Mouse (Mus musculus) hindbrain, embryonic 14.5 days (tissue): ENCODE results near the gene 4932438H23Rik. TPM values are rescaled to one million over a fixed set of nuclear protein-coding genes. Genes with fewer than 3 reads are reported as not detected.

Experiments
- ATAC-seq: fragments of 200-750 bp; cut with Nextera tagmentation; 2 replicates; pipeline ENCODE4 v1.8.0; 2017; ENCODE audit warnings: moderate number of reproducible peaks, mild to moderate bottlenecking, moderate TSS enrichment, moderate library complexity; ENCODE audit not compliant: low FRiP score
- DNase-seq: peaks from one replicate; pipeline ENCODE4 v3.0.0-alpha.2; 2015; ENCODE audit warnings: low spot score
- H3K27ac ChIP-seq: fragments of 300-500 bp; sonication (generic); 2 replicates; pipeline ENCODE4 v1.5.1; 2014; ENCODE audit warnings: mild to moderate bottlenecking, moderate library complexity
- H3K27me3 ChIP-seq: fragments of 300-500 bp; sonication (generic); 2 replicates; pipeline ENCODE4 v1.6.1; 2014; ENCODE audit warnings: mild to moderate bottlenecking, low read length, mixed read lengths; ENCODE audit not compliant: control insufficient read depth, insufficient read depth
- H3K36me3 ChIP-seq: fragments of 300-500 bp; sonication (generic); replicated peaks from 2 replicates; pipeline ENCODE4 v1.6.1; 2014; ENCODE audit not compliant: control insufficient read depth, insufficient read depth
- H3K4me1 ChIP-seq: fragments of 300-500 bp; sonication (generic); replicated peaks from 2 replicates; pipeline ENCODE4 v1.6.1; 2014; ENCODE audit warnings: antibody characterized with exemption, low read length, mixed read lengths; ENCODE audit not compliant: control insufficient read depth, insufficient read depth
- H3K4me2 ChIP-seq: fragments of 300-500 bp; sonication (generic); replicated peaks from 2 replicates; pipeline ENCODE4 v1.6.1; 2014; ENCODE audit warnings: mild to moderate bottlenecking, moderate library complexity
- H3K4me3 ChIP-seq: fragments of 300-500 bp; sonication (generic); replicated peaks from 2 replicates; pipeline ENCODE4 v1.5.1; 2014; ENCODE audit warnings: mild to moderate bottlenecking, low read length
- H3K9ac ChIP-seq: fragments of 300-500 bp; sonication (generic); 2 replicates; pipeline ENCODE4 v1.6.1; 2014
- H3K9me3 ChIP-seq: fragments of 300-500 bp; sonication (generic); 2 replicates; pipeline ENCODE4 v1.6.1; 2016; ENCODE audit warnings: low read length; ENCODE audit not compliant: control insufficient read depth
- WGBS: fragments of 180-500 bp; shearing (Covaris S2); extraction: QIAGEN DNeasy Blood & Tissue Kit; methylation state at CpG from one replicate; pipeline ENCODE4 v1.1.7; 2014; 5-methylcytosine and 5-hydroxymethylcytosine counted together
- polyA plus RNA-seq: library from polyadenylated mRNA; unstranded; fragments of >200 nt; fragmentation: Nextera tagmentation; extraction: Ambion mirVana; gene quantifications from 2 replicates; pipeline ENCODE4 v1.2.1, GENCODE M21; 2014

The 4932438H23Rik gene
- polyA plus RNA-seq, 1 experiment from 2014 or later: 0.76 TPM

DNA sequence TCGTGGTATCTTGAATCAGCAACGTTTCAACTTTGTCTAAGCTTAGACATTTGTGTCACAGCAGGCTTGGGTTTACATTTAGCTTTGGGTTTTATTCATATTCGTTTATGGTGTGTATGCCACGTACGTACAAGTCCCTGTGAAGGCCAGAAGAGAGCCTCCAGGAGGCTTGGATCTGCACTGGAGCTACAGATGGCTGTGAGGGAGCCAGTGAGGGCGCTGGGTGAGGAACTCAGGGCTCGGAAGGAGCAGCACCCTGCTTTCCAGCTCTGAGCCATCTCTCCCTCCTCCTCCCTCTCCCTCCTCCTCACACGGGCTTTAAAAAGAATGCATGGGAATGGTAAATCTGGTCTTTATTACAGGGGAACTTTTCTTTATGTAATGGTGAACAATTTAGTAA, 41.3 kb downstream of the 4932438H23Rik start:
- H3K4me2 ChIP-seq: no peak overlapping the region
- WGBS: 55% methylated on average over 8 of the region's 8 CpGs
- ATAC-seq (no peak), DNase-seq (no peak)
- H3K9ac ChIP-seq: no peak overlapping the region
- H3K27me3 ChIP-seq: no peaks in the 10 kb centered on the region
- no peaks in the 10 kb centered on the region for H3K36me3 ChIP-seq
- no peak overlapping the region for H3K4me3 ChIP-seq
- H3K4me1 ChIP-seq: no peaks in the 10 kb centered on the region
- no peak overlapping the region for H3K27ac ChIP-seq
- H3K9me3 ChIP-seq: no peaks in the 10 kb centered on the region

DNA sequence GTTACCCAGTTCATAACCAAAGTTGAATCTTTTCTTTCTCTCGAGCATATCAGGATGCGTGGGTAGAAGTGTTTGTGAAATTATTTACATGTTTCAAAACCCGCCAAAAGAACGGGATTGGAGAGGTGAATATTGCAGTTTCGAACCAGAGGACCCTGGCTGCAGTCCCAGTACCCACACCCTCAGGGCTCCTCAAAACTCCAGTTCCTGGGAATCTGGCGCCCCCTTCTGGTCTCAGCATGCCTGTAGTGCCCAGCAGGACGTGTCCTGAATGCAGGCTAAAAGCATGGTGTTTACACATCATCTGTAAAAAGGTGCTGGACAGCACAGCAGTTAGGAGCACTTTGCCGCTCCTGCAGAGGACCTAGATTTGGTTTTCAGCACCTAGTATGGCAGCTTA, 49.4 kb downstream of the 4932438H23Rik start:
- Histone ChIP-seq H3K4me1 (peaks cover 17% of the 10 kb centered on the region), H3K4me3 (no peak overlapping the region; the same call in 1 of the 2 replicates), H3K9ac (no peak overlapping the region), H3K27me3 (no peaks in the 10 kb centered on the region), H3K9me3 (no peaks in the 10 kb centered on the region), H3K4me2 (peak overlapping the region; percentile 73), H3K36me3 (peaks cover 7% of the 10 kb centered on the region; the same call in 1 of the 2 replicates), H3K27ac (peak overlapping the region; percentile 95; the same call in 1 of the 2 replicates)
- ATAC-seq (no peak), DNase-seq (peak; percentile 45)
- WGBS: 59% methylated on average over 8 of the region's 8 CpGs

DNA sequence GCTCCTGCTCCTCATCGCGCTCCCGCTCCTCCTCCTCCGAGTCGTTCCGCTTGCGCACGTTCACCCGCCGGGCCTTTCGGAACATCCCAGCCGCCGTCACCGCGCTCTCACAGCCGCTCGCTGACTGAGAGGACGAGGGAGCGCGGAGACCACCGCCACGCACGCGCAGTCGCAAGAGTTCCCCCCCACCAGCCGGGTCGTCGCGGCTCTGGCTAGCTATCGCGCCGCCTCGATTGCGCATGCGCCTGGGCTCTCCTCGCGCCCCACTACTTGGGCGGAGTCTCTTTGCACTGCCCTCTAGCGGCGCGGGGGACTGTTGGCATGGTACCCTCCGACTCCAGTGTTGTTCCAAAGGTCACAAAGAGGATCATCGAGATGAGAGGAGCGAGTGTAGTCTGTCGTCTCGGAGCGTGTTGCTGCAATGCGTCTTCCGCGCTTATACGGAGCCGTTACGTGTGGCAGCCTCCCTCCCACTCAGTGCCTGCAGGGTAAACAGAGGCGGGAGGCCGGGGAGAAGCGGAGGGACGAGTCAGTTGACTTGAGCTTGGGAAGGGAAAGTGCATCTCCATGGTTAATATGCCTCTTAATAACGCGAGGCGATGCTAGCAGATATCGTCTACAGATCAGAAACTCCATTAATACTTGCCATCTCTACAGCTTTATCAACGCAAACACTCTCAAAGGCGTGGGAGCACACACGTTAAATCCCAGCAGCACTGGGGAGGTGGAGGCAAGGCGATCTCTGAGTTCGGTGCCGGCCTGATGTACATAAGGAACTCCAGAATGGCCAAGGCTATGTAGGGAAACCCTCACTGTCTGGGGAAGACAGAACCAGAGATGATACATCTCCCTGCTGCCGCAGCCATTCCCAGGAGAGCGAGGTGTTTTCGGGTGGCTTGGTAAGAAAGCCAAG, 50.4 kb downstream of the 4932438H23Rik start, which contains the start of gene Paxbp1:
TSS of gene Paxbp1 (minus strand) at position 274 of the 913 bp plus-strand sequence.
- peak; percentile 100 for DNase-seq
- H3K27ac ChIP-seq: peak within 1 kb of the TSS; percentile 95
- 2% methylated on average over 69 of the region's 70 CpGs for WGBS
- H3K4me1 ChIP-seq: peaks cover 17% of the 10 kb centered on the region
- peak; percentile 96 for ATAC-seq
- peak within 1 kb of the TSS; percentile 99 for H3K4me3 ChIP-seq
- H3K9ac ChIP-seq: peak within 1 kb of the TSS; percentile 99
- H3K9me3 ChIP-seq: no peaks in the 10 kb centered on the region
- H3K27me3 ChIP-seq: no peaks in the 10 kb centered on the region
- peaks cover 15% of the 10 kb centered on the region; the same call in 1 of the 2 replicates for H3K36me3 ChIP-seq
- peak within 1 kb of the TSS; percentile 73 for H3K4me2 ChIP-seq

DNA sequence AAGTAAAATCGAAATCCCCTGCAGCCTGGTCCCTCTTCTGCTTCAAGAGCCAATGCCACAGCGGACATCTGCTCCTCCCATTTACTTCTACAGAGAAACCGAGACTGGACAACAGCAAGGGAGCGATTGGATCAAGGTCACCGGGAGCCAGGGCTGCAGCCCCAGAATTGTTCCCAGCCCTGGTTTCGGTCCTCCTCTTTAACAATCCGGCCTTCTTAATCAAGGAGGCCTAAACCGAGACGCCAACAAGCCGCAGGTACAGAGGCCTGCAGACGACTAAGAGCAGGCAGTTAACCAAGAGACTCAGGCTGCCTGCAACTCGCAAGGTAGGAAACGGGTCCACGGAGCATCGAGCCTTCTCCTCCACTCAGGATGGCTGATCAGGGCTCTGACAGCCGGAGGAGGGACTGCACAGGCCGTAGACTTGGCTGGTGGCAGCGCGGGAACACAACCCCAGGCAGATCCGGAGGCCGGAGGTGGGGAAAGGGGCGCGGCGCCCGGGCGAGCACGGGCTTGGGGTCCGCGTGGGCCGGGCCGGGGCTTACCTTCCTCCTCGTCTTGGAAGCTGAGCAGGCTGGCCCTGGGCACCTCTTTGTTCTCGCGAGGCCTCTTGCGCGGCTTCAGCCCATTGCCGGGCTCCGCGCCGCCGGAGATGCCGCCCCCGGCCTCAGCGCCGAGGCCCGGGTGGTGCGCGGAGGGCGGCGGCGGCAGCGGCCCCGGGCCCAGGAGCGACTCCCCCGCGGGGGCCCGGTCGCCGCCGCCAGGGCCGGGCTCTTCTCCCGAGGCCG, 51.3 kb downstream of the 4932438H23Rik start:
- DNase-seq (peak; percentile 41), ATAC-seq (peak; percentile 65)
- Histone ChIP-seq H3K4me2 (peak overlapping the region; percentile 73), H3K4me3 (peak overlapping the region; percentile 99), H3K4me1 (peaks cover 17% of the 10 kb centered on the region), H3K27ac (peak overlapping the region; percentile 95), H3K9ac (peak overlapping the region; percentile 99), H3K36me3 (peaks cover 21% of the 10 kb centered on the region), H3K9me3 (no peaks in the 10 kb centered on the region), H3K27me3 (no peaks in the 10 kb centered on the region)
- WGBS: under 1% methylated on average over 59 of the region's 63 CpGs

DNA sequence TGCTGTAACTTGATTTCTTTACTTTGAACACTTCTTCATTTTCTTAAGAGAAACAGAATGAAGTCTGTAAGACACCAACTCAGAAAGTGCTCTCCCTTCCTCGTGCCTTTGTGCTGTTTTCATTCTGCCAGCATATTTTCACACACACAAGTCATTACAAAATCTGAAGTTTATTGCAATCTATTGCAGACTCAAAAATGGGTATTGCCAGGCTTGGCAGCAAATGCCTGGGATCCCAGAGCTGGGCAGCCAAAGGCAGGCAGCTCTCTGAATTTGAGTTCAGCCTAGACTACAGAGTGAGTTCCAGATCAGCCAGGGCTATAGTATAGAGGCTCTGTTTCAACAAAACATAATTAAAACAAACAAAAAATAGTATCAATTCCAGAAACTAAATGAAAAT, 52.3 kb downstream of the 4932438H23Rik start:
- no peak overlapping the region for H3K27ac ChIP-seq
- ATAC-seq (no peak), DNase-seq (no peak)
- H3K4me3 ChIP-seq: peak overlapping the region; percentile 99
- H3K4me2 ChIP-seq: peak overlapping the region; percentile 73
- WGBS: 78% methylated on average over 1 of the region's 1 CpGs
- peaks cover 29% of the 10 kb centered on the region for H3K36me3 ChIP-seq
- H3K9me3 ChIP-seq: no peaks in the 10 kb centered on the region
- peak overlapping the region; percentile 99 for H3K9ac ChIP-seq
- H3K4me1 ChIP-seq: peaks cover 17% of the 10 kb centered on the region
- H3K27me3 ChIP-seq: no peaks in the 10 kb centered on the region

DNA sequence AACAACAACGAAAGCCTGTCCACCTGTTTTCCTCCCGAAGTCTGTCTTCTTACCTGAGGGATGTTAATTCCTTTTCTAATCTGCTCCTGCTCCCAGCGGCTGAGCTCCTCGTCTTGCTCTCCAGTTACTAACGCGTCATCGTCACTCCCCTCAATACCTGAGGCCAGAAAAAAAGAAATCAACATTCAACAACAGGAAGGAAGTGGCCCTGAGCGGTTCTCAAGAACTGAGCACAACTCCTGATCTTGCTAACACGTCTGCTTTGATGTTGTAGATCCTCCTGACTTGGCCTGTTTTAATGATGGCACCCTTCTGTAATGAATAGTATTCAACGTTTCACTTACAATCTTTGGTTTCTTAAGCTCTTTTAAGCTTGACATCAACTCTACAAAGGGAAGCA, 59.1 kb downstream of the 4932438H23Rik start:
- peaks cover 88% of the 10 kb centered on the region for H3K36me3 ChIP-seq
- H3K4me3 ChIP-seq: no peak overlapping the region
- no peak overlapping the region for H3K9ac ChIP-seq
- DNase-seq: no peak
- H3K4me1 ChIP-seq: no peaks in the 10 kb centered on the region
- no peaks in the 10 kb centered on the region for H3K27me3 ChIP-seq
- 94% methylated on average over 10 of the region's 10 CpGs for WGBS
- no peak for ATAC-seq
- no peaks in the 10 kb centered on the region for H3K9me3 ChIP-seq
- no peak overlapping the region for H3K27ac ChIP-seq
- no peak overlapping the region for H3K4me2 ChIP-seq

DNA sequence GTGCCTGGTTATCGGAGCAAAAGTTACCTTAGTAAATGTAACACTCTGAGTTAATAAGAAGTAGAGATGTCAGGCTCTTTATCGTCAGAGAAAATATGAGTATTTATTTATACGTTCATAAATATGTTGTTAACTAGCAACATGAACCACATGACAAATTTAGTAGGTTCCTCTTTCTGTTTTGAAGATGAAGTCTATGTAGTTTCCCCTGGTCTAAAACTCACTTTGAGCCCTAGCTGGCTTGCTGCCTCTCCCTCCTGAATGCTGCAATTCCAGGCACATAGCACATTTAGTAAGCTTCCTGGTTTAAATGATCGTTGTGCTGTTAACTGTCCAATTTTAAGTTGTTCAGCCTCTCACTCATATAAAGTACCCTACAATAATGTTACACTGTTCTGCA, 64.2 kb downstream of the 4932438H23Rik start:
- ATAC-seq (no peak), DNase-seq (no peak)
- 94% methylated on average over 4 of the region's 4 CpGs for WGBS
- H3K4me2 ChIP-seq: no peak overlapping the region
- H3K27ac ChIP-seq: no peak overlapping the region
- H3K4me1 ChIP-seq: no peaks in the 10 kb centered on the region
- no peak overlapping the region for H3K9ac ChIP-seq
- H3K9me3 ChIP-seq: no peaks in the 10 kb centered on the region
- H3K36me3 ChIP-seq: peaks cover 96% of the 10 kb centered on the region
- no peaks in the 10 kb centered on the region for H3K27me3 ChIP-seq
- H3K4me3 ChIP-seq: no peak overlapping the region

DNA sequence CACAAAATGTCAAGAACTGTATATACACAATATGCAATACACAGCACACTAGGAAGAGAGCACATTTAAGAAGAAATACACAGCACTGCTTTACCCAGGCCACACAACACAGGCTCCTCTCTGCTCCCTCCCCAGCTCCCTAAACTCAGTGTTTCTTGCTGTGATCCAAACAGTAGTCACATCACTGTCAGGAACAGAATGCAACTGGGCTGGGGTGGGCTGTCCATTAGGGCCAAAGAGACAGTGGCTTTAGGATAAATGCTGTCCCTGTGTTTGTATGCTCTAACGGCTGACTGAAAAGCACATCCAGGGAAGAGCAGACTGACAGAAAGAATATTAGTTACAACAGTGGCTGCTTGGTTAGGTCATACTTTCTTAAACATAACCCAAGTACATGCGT, 65.0 kb downstream of the 4932438H23Rik start:
- Histone ChIP-seq H3K4me1 (no peaks in the 10 kb centered on the region), H3K4me2 (no peak overlapping the region), H3K36me3 (peaks cover 97% of the 10 kb centered on the region), H3K4me3 (no peak overlapping the region), H3K9ac (no peak overlapping the region), H3K9me3 (no peaks in the 10 kb centered on the region), H3K27ac (no peak overlapping the region), H3K27me3 (no peaks in the 10 kb centered on the region)
- ATAC-seq (no peak), DNase-seq (no peak)
- WGBS: 90% methylated on average over 2 of the region's 2 CpGs

DNA sequence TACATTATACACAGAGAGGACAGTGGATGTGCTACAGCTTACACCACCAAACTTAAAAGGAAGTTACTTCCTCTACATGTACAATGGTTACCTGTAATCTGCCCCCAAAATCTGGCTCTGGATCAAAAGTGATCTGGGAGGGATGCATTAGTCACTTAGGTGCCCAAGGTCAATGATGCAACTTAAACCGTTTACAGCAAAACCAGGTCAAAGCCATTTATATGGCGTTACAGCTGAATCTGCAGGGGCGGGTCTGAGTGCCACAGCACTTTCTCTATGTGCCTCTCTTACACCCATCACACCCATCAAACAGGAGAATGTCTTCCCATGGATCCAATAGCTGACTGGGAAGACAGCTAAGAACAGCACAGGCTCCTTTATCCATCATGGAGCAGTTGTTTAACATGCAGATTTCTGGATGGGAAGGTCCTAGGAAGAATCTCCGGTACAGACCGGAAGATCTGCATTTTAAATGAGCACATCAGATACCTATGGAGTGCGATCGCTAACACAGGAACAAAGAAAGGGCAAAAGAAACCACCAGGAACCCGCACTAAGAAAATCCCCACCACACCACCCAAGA, 65.7 kb downstream of the 4932438H23Rik start:
- no peaks in the 10 kb centered on the region for H3K4me1 ChIP-seq
- WGBS: 90% methylated on average over 8 of the region's 8 CpGs
- H3K4me3 ChIP-seq: no peak overlapping the region
- DNase-seq (no peak), ATAC-seq (no peak)
- H3K9ac ChIP-seq: no peak overlapping the region
- H3K4me2 ChIP-seq: no peak overlapping the region
- no peaks in the 10 kb centered on the region for H3K9me3 ChIP-seq
- H3K36me3 ChIP-seq: peaks cover 97% of the 10 kb centered on the region
- no peaks in the 10 kb centered on the region for H3K27me3 ChIP-seq
- H3K27ac ChIP-seq: no peak overlapping the region
